Mouse (Mus musculus): Measurements from ENCODE around the gene Klf1.

The Klf1 gene

GRCm38 (mm10) chr8:84901752-84902151 is at the start of gene Klf1:
TSS of gene Klf1 (plus strand) at chr8:84901928.
- no peak for DNase-seq (ENCODE audit: low read depth, low spot score)

- DNase-seq (ENCODE audit: low read depth, low spot score), result no peak
Measured at GRCm38 (mm10) chr8:84856434-84856833, 45.3 kb upstream of the Klf1 start.

- DNase-seq (ENCODE audit: low read depth, low spot score), result peak; percentile 95
Measured at GRCm38 (mm10) chr8:84856864-84857441, 44.8 kb upstream of the Klf1 start, which contains the start of gene Farsa. TSS of gene Farsa (plus strand) at chr8:84856989.

DNA sequence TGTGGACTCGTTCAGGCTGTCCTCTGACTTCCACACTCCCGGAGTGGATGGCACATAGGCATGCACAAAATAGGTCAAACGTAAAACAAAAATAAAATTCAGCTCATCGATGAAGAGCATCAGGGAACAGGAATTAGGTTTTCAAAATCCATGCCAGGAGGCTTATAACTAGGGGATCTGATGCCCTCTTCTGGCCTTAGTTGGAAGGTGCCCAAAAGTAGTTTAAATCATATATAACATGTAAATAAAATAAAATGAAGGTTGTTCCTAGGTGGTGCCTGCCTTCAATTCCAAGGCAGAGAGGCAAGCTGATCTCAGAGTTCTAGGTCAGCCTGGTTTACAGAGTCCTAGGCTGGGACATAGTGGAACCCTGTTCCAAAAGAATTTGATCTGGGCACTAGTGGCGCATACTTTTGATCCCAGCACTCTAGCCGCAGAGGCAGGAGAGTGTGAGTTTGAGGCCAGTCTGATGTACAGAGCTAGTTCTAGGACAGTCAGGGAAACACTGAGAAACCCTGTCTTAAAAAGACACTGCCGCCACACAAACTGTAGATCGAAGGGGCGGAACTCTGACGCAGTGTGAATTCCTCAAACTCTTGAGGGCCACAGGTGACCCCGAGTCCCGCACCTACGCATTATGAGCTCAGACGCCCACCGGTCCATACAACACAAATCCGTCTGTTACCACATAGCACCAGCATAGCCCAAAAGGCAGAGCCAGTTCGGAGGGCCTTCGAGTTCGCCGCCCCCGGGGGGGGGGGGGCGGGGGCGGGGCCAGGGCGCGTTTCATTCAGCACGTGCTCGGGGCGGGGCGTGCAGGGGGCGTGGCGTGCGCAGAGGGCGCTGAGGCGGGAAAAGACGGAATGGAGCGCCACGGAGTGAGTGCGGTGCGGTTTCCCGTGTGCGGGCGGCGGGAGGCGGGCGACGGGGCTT is 30.1 kb upstream of the Klf1 start, which contains the start of gene Syce2:
Syce2 (plus strand) TSS at position 736 of the 933 bp plus-strand sequence.
- peak; percentile 68 for DNase-seq (ENCODE audit: low read depth, low spot score)

DNA sequence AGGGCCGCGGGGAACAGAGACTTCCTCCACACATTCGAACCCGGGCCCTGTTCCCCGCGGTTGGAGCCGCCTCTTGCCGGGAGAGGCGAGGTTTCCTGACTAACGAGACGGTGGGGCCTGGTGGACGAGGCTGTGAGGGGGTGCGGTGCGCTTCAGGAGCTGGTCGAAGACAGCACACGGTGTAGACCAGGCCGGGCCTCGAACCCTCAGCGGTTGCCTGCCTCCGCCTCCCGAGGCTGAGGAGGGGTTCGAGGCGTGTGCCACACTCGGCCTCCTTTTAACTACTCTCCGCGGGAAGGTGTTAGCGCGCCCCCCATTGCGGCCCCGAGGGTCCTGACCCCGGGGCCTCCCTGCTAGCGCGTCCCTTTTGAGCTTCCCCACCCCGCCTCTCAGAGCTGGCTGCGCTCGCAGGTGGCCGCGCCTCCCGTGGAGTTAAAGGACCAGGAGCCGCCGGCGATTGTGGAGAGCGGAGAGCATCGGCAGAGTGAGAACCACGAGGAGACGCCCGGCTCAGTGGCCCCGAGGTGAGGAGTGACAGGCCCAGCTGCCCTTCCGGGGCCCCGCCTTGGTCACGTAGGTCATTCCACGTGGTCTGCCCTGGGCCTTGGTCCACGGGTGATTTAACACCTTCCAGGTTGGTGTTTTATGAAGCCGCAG is 29.3 kb upstream of the Klf1 start:
- peak; percentile 16 for DNase-seq (ENCODE audit: low read depth, low spot score)

DNA sequence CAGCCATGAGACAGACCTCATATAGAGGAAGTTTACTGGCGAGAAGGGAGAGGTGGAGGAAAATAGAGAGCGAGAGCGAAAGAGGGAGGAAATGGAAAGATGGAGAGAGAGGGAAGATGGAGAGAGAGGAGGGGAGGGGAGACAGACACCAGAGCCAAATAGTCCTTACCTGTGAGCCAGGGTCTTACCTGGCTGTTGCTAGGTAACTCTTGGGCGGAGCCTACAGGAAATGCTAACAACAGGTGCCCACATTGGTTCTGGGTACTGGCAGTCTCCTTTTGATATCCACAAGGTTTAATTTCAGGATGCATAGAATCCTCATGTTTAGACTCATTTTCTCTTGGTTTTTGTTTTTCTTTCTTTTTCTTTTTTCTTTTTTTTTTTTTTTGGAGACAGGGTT is 28.7 kb upstream of the Klf1 start:
- DNase-seq (ENCODE audit: low read depth, low spot score), result no peak

DNA sequence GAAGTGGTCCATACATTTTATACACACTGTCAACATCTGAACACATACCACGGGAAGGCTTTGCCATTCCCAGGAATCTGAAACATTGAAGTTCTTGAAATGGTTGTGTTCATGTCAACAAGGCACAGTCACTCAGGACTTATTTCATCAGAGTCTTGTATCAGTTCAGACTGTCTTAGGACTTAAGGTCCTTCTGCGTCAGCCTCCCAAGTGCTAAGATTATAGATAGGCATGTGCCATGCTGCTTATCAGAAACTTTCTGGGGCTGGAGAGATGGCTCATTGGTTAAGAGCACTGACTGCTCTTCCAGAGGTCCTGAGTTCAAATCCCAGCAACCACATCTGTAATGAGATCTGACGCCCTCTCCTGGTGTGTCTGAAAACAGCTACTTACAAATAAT is 27.4 kb upstream of the Klf1 start:
- DNase-seq (ENCODE audit: low read depth, low spot score), result no peak

GRCm38 (mm10) chr8:84877297-84878035 is 24.3 kb upstream of the Klf1 start:
- DNase-seq (ENCODE audit: low read depth, low spot score), result no peak

DNA sequence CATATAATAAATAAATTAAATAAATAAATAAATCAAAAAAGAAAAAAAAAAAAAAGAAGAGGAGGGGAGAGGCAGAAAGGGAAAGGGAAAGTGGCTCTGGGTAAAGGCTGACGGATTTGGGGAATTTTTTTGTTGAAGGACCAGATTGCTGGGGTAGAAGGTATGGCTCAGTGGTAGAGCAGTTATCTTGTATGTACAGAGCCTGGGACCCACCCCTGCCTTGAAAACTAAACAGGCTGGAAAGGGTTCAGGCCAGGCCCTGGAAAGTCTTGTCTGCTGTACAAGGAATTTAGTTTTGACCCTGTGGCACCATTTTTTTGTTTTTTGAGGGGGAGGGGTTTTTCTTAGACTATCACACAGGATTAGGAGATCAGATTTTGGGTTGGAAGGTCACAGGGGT is 22.8 kb upstream of the Klf1 start:
- no peak for DNase-seq (ENCODE audit: low read depth, low spot score)

GRCm38 (mm10) chr8:84884728-84885127 is 17.0 kb upstream of the Klf1 start:
- DNase-seq (ENCODE audit: low read depth, low spot score), result no peak

DNA sequence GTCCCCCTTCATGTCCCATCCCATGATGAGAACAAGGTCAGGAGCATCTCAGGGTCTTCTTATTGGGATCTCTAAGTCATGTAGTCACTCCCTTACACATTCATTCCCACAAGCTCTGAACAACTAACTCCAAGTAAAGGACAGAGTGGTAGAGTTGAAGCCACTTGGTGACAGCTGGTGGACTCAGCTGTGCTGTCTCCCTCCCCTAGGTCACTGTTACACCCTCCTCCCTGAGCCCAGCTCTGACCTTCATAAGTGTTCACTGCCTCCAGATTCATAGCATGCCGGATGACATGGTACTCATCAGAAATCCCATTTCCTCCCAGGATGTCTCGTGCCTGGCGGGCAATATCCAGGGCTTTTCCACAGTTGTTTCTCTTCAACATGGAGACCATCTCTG is 13.4 kb upstream of the Klf1 start:
- DNase-seq (ENCODE audit: low read depth, low spot score), result no peak

- DNase-seq (ENCODE audit: low read depth, low spot score), result no peak
Measured at GRCm38 (mm10) chr8:84889141-84889540, 12.6 kb upstream of the Klf1 start.

DNA sequence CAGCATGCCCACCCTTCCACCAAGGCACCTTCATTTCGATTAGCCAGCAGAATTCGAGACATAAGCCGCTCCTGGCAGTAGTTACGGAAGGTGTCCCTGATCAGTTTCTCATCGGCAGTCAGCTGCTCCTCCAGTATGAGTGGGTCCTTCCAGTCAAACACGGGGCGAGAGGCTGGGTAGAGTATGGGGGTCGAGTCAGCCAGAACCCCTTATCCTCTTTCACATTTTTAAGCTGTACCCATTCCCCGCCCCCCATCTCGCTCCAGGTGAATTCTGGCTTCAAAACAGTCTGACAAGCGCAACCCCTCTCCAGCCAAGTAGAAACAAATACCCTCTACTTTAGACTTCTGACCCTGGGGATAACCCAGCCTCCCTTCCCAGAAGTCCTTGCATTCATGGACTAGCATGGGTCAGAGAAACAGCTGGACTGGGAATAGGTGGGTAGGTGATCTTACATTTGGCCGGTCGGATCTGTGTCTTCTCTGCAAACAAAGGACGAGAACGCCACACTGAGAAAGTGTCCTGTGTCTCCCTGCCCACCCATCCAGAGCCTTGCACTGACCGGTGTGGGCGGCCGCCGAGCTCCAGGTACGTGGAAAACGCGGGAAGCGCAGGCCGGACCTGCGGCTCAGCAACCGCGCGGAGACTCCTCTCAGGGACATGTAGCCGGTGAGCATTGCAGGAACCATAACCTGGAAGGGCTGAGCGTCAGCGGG is 8.6 kb upstream of the Klf1 start:
- DNase-seq (ENCODE audit: low read depth, low spot score), result no peak

GRCm38 (mm10) chr8:84893709-84894134 is 8.0 kb upstream of the Klf1 start, which contains the start of gene Gcdh:
TSS of gene Gcdh (minus strand) at chr8:84893921.
- peak; percentile 92 for DNase-seq (ENCODE audit: low read depth, low spot score)

DNA sequence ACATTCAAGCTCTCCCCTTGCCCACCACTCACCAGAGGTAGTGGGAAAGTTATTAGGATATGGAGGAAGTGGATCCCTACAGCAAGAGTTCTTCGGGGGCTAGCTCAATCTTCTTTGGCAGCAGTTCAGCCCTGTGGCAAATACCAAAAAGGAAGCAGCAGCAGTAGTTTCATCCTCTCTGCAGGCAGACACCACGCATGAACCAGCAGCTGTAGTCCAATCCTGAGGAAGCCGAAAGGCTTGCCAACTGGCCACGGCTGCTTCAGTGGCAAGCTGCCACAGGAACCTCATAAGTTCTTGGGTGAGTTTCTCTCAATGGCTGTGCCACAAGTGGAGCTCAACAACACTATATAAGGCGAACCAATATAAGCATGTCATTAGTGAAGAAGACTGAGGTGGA is 5.8 kb upstream of the Klf1 start:
- DNase-seq (ENCODE audit: low read depth, low spot score), result no peak

DNA sequence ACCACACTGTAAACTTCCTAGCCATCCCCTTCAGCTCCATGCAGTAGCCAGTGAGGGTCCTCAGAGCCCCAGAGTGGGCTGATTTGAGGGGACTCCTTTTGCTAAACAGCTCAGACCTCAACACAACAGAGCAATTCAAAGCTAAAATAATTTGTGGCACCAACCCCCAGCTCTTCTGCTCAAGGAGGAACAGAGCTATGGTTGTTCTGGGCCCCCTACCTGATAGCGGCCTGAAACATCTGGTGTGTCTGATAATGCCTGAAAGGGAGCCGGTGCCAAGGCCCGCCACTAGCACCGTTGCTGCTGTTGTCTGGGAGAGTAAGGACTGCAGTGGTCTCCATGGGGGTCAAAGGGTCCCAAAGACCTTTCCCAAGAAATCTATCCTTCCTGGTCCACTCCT is 657 bp upstream of the Klf1 start:
- no peak for DNase-seq (ENCODE audit: low read depth, low spot score)

DNA sequence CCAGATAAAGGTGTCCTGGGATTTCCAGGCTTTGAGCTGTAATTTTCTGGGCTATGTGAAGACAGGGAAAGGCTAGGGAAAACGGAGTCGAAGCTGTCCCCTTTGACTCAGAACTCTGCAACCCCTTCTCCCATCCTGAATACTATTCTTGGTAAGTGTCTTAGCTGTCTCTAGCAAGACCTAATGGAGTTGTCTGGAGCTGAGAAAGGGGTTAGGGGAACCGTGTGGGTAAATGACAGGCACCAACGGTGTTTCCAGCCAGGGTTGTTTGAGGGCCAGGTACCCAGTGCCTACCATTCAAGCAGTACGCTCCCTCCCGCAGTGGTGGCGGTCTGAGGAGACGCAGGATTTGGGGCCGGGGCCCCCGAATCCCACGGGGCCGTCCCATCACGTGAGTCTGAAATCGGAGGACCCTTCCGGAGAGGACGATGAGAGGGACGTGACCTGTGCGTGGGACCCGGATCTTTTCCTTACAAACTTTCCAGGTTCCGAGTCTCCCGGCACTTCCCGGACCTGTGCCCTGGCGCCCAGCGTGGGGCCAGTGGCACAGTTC is 715 bp downstream of the Klf1 start:
- no peak for DNase-seq (ENCODE audit: low read depth, low spot score)

DNA sequence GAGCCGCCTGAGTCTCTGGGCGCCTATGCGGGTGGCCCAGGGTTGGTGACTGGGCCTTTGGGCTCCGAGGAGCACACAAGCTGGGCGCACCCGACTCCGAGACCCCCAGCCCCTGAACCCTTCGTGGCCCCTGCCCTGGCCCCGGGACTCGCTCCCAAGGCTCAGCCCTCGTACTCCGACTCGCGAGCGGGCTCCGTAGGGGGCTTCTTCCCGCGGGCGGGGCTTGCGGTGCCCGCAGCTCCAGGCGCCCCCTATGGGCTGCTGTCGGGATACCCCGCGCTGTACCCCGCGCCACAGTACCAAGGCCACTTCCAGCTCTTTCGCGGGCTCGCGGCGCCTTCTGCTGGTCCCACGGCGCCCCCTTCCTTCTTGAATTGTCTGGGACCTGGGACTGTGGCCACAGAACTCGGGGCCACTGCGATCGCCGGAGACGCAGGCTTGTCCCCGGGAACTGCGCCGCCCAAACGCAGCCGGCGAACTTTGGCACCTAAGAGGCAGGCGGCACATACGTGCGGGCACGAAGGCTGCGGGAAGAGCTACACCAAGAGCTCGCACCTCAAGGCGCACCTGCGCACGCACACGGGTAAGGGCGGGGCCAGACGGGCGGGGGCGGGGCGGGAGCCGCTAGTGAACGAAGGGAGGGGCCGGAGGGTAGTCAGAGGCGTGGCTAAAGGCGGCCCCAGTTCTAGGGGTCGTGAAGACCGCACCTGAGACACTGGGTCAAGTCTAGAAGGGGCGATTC is 1.4 kb downstream of the Klf1 start:
- DNase-seq (ENCODE audit: low read depth, low spot score), result peak; percentile 90

- DNase-seq (ENCODE audit: low read depth, low spot score), result no peak
Measured at GRCm38 (mm10) chr8:84904351-84904750, 2.6 kb downstream of the Klf1 start.

GRCm38 (mm10) chr8:84907037-84907436 is 5.3 kb downstream of the Klf1 start:
- DNase-seq (ENCODE audit: low read depth, low spot score), result no peak

Data from mesoderm, embryonic 11.5 days (tissue).